Mouse (Mus musculus): ENCODE measurements around the gene Dbndd1. TPM values are rescaled to one million over a fixed set of nuclear protein-coding genes. Genes with fewer than 3 reads are reported as not detected.
"Not testable (repeated sequence)": the region's sequence is repeated elsewhere in the genome, so short reads cannot be mapped to it uniquely, and the experiment has no call there.

Gene Dbndd1
- polyA plus RNA-seq (2015; fragmentation: Nextera tagmentation; extraction: Ambion mirVana), result 12.8 and 13.4 TPM in 2 replicates

DNA sequence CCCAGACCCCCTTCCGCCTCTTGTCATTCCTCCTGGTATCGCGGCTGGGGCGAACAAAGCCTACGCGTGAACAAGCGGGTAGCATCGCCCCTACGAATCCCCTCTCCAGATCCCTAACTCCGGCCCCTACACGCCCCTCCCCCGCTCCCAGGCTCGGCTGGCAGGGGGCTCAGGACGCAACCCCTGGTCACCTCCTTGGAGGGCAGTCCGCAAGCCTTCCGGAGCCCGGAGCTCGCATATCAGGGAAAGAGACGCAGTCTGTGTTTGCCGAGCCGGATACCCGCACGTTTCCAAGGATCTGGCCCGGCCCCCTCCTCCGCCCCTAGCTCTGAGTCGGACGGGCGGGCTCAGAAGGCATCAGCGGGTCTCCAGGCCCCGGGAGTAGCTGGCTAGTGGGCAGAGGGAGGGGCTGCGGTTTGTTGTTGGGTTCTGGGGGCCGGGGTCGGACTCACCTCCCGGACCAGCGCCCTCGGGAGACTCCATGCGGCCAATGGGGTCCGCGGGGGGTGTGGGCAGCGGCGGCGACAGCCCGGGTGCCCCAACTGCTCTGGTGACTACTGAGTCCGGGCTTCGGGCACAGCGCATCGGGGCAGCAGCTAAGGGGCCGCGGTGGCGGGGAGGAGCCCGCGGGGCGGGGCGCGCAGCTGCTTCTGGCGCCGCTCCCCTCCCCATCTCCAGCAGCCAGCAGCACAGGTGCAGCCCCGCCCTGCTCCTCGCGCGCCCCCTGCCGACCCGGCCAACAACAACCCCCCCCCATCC lies at the start of gene Dbndd1:
TSS of gene Dbndd1 (minus strand) at position 683 of the 759 bp plus-strand sequence.
- under 1% methylated on average over 62 of the region's 63 CpGs for WGBS
- H3K9me3 ChIP-seq, result no peaks in the 10 kb centered on the region
- H3K27ac ChIP-seq, result no peak within 1 kb of the TSS; the same call in 1 of the 2 replicates
- peak; percentile 45; the same call in 1 of the 2 replicates for ATAC-seq (ENCODE audit: low FRiP score, low read depth)
- peak within 1 kb of the TSS; percentile 74 for H3K4me3 ChIP-seq
- H3K27me3 ChIP-seq, result peaks cover 43% of the 10 kb centered on the region
- peaks cover 2% of the 10 kb centered on the region; the same call in 1 of the 2 replicates for H3K36me3 ChIP-seq
- peaks cover 29% of the 10 kb centered on the region for H3K4me1 ChIP-seq
- H3K4me2 ChIP-seq (replicated peaks), result peak within 1 kb of the TSS; percentile 95
- peak within 1 kb of the TSS; percentile 78 for H3K9ac ChIP-seq

DNA sequence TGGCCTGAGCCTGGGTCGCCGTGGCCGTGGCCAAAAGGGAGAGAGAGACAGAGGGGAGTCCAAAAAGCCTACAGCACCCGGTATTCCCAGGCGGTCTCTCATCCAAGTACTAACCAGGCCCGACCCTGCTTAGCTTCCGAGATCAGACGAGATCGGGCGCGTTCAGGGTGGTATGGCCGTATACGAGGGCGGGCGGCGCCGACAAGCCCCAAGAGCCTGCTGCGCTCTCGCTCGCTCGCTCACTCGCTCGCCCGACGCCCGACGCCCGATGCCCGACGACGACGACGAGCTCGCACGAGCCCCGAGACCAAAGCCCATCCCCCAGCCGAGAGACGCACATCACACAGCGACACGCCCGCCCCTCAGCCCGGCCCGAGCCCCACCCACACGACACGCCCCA lies 49.0 kb upstream of the Dbndd1 start:
- not testable (repeated sequence) for H3K4me2 ChIP-seq (replicated peaks); H3K9me3 ChIP-seq; H3K4me3 ChIP-seq; H3K9ac ChIP-seq; H3K27me3 ChIP-seq; ATAC-seq (ENCODE audit: low FRiP score, low read depth); H3K27ac ChIP-seq; H3K4me1 ChIP-seq; H3K36me3 ChIP-seq
- WGBS, result no CpG with 5 or more reads among the region's 45 CpGs

DNA sequence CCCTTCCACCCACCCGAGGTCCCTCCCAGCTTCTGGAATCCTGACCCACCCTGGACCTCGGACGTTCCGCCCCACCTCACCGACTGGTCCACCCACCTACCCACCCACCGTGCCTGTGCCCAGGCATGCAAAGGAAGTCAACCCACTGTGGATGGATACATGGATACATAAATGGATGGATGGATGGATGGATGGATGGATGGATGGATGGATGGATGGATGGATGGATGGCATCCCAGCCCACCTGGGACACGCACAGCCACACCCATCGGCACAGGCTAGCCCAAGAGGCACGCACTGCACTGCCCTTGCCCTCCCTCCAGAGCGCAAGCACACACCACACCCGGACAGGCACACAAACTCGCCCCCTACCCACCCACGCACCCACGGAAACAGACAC lies 22.4 kb upstream of the Dbndd1 start:
- H3K4me2 ChIP-seq (replicated peaks); H3K9me3 ChIP-seq; H3K4me1 ChIP-seq; H3K27ac ChIP-seq; ATAC-seq (ENCODE audit: low FRiP score, low read depth); H3K9ac ChIP-seq; H3K4me3 ChIP-seq: not testable (repeated sequence)
- Histone ChIP-seq H3K27me3 (peaks cover 14% of the 10 kb centered on the region), H3K36me3 (peaks cover 44% of the 10 kb centered on the region)
- WGBS, result 69% methylated on average over 6 of the region's 14 CpGs

DNA sequence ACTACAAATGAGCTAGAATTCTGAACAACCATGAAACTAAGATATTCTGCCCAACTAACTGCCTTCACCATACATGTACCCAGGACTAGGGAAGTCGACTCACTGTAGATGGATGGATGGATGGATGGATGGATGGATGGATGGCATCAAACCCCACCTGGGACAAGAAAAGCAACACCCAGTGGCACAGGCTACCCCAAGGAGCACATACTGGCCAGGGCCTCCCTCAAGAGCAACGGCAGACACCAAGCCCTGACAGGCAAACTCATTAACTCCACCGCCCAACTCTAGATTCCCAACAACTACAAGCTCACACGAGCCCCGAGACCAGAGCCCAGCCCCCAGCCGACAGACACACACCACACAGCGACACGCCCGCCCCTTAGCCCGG lies 21.7 kb upstream of the Dbndd1 start:
- no peak overlapping the region for H3K4me2 ChIP-seq (replicated peaks)
- WGBS, result 28% methylated on average over 5 of the region's 10 CpGs
- no peak for ATAC-seq (ENCODE audit: low FRiP score, low read depth)
- H3K27me3 ChIP-seq, result peaks cover 14% of the 10 kb centered on the region
- H3K9ac ChIP-seq, result no peak overlapping the region
- H3K4me3 ChIP-seq, result no peak overlapping the region
- no peaks in the 10 kb centered on the region for H3K4me1 ChIP-seq
- H3K9me3 ChIP-seq, result no peaks in the 10 kb centered on the region
- H3K36me3 ChIP-seq, result peaks cover 51% of the 10 kb centered on the region
- no peak overlapping the region for H3K27ac ChIP-seq

DNA sequence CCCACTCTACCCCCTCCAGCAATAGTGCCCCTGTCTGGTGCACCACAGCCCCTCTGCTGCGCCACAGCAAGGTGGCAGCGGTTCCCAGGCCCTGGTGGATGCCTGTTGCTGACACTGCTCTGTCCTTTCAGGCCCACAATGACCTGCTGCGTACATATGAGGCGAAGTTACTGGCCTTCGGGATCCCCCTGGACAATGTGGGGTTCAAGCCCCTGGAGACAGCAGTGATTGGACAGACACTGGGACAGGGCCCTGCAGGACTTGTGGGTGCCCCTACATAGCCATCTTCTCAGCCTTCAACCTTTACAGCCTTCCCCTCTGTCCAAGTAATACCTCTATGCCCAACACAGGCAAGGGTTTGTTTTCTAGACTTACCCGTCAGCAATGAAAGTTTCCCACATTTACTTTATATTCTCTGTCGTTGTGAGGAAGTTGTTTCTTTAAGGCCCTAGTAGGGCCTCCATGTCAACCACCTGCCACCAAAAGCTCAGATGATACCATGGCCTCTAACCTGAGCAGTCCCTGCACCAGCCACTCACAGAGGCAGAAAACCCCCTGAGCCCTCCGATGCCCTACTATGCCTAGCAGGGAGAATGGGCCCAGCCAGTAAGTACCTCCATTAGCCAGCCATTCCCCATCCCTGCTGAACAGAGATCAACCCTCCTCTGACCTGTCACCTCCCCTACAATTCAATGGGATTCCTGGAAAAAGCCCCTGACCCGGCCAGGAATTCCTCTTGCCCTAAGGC lies 21.2 kb upstream of the Dbndd1 start:
- ATAC-seq (ENCODE audit: low FRiP score, low read depth), result no peak
- Histone ChIP-seq H3K4me1 (no peaks in the 10 kb centered on the region), H3K4me3 (no peak overlapping the region), H3K9ac (no peak overlapping the region), H3K27me3 (peaks cover 14% of the 10 kb centered on the region), H3K36me3 (peaks cover 56% of the 10 kb centered on the region), H3K4me2 (replicated peaks) (no peak overlapping the region), H3K27ac (no peak overlapping the region), H3K9me3 (no peaks in the 10 kb centered on the region)
- 84% methylated on average over 9 of the region's 9 CpGs for WGBS

DNA sequence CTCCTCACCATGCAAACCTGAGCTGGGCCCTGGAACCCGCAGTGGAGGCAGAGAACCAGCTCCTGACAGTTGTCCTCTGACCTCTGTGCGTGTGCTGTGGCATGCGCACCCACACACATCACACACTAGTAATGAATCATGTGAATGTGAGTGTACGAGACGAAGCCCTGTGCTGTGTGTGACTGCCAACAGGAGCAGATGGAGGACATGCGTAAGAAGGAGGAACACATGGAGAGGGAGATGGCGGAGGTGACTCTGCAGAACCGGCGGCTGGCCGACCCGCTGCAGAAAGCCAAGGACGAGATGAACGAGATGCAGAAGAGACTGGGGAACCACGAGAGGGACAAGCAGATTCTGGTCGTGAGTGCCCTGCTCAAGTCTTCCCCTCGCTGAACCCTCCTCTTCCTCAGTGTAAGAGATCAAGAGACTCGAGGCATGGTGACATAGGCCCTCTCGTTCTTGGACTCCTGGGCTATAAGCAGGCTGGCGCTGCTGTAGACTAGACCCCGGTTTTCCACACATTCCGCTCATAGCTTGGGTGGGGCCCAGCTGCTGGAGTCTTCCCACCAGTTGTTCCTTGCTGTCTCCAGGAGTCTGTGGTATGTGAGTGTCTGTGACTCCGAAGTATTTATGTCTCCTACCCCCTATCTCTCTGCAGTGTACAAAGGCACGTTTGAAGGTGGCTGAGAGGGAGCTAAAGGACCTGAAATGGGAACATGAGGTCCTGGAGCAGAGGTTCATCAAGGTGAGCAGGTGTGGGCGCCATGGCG lies 12.6 kb upstream of the Dbndd1 start:
- H3K9me3 ChIP-seq, result no peaks in the 10 kb centered on the region
- 87% methylated on average over 25 of the region's 25 CpGs for WGBS
- no peak overlapping the region for H3K4me2 ChIP-seq (replicated peaks)
- peaks cover 100% of the 10 kb centered on the region for H3K36me3 ChIP-seq
- no peak for ATAC-seq (ENCODE audit: low FRiP score, low read depth)
- H3K9ac ChIP-seq, result no peak overlapping the region
- no peaks in the 10 kb centered on the region for H3K4me1 ChIP-seq
- H3K27ac ChIP-seq, result no peak overlapping the region
- H3K27me3 ChIP-seq, result no peaks in the 10 kb centered on the region
- no peak overlapping the region for H3K4me3 ChIP-seq

DNA sequence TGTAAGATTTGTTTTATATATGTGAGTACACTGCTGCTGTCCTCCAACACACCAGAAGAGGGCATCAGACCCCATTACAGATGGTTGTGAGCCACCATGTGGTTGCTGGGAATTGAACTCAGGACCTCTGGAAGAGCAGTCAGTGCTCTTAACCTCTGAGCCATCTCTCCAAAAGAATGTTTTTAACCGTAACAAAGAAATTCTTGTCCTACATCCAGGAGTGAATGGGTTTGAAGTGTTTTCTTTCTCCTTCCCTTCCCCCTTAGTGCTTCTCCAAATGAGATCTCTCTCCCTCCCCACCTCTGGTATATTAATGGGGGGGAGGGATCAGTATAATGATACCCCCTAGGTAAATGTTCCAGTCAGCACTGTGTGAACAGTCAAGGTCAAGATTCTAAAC lies 4.8 kb upstream of the Dbndd1 start:
- not testable (repeated sequence) for ATAC-seq (ENCODE audit: low FRiP score, low read depth)

DNA sequence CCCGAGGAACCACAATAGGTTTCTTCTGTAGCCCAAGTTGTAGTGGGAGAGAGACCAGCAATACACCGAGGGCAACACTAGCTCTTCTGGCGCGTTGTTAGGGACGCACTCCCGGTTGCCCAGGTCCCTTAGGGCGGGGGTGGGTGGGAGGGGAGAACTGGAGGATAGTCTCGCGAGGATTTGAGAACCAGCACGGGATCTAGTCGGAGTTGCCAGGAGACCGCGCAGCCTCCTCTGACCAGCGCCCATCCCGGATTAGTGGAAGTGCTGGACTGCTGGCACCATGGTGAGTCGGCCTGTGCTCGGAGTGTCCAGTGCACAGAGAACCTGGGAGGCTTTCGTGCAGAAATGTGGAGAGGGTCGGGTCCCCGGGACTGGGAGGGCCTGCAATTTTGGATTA lies 3.4 kb upstream of the Dbndd1 start, which contains the start of gene Gas8:
TSS of gene Gas8 (plus strand) at position 168 of the 400 bp plus-strand sequence.
- Histone ChIP-seq H3K27ac (no peak within 1 kb of the TSS), H3K9ac (peak within 1 kb of the TSS; percentile 87), H3K4me3 (peak within 1 kb of the TSS; percentile 77), H3K4me2 (replicated peaks) (peak within 1 kb of the TSS; percentile 94), H3K27me3 (peaks cover 29% of the 10 kb centered on the region), H3K36me3 (peaks cover 30% of the 10 kb centered on the region), H3K4me1 (peaks cover 22% of the 10 kb centered on the region), H3K9me3 (no peaks in the 10 kb centered on the region)
- ATAC-seq (ENCODE audit: low FRiP score, low read depth), result peak; percentile 89
- WGBS, result under 1% methylated on average over 20 of the region's 20 CpGs

More for the DNA sequence above, 4.8 kb upstream of the Dbndd1 start:
- H3K4me3 ChIP-seq; H3K9me3 ChIP-seq; H3K4me2 ChIP-seq (replicated peaks); H3K27ac ChIP-seq; H3K9ac ChIP-seq: not testable (repeated sequence)
- H3K27me3 ChIP-seq, result peaks cover 20% of the 10 kb centered on the region
- 95% methylated on average over 1 of the region's 1 CpGs for WGBS
- H3K4me1 ChIP-seq, result peaks cover 13% of the 10 kb centered on the region
- peaks cover 44% of the 10 kb centered on the region for H3K36me3 ChIP-seq

DNA sequence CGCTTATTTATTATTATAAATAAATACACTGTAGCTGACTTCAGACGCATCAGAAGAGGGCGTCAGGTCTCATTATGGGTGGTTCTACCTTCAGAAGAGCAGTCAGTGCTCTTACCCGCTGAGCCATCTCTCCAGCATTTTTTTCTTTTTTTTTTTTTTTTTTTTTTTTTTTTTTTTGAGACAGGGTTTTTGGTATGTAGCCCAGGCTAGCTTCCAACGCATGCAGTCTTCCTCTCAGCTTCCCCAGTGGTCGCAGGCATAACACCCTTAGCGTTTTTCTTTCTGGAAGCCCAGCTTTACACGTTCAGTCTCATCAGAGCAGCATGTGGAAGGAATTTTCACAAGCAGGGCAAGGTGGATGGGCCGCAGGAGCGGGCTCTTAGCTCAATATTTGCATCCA lies 2.9 kb upstream of the Dbndd1 start:
- Histone ChIP-seq H3K9me3 (no peaks in the 10 kb centered on the region), H3K4me2 (replicated peaks) (peak overlapping the region; percentile 94), H3K27ac (no peak overlapping the region), H3K4me3 (peak overlapping the region; percentile 77), H3K9ac (no peak overlapping the region), H3K36me3 (peaks cover 25% of the 10 kb centered on the region), H3K4me1 (peaks cover 27% of the 10 kb centered on the region), H3K27me3 (peaks cover 34% of the 10 kb centered on the region)
- ATAC-seq (ENCODE audit: low FRiP score, low read depth), result no peak
- 33% methylated on average over 10 of the region's 10 CpGs for WGBS

DNA sequence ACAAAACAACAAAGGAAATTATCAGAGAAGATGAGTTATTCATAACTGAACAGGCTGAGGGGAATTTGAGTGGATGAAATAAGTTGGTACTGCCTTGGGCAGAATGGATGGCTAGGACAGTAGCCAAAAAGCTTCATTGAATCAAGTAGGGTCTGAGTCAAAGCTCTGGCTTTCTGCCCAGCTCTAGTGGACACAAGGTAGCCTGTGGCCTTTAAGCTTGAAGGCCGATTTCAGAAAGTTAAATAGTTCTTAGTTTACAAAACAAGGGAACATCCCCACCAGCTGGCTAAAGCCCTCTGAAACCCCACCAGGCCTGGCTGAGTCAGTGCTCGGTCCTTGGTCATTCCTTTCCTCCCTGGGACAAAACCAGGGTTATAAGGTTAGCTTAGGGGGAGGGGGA lies 1.3 kb upstream of the Dbndd1 start:
- Histone ChIP-seq H3K4me2 (replicated peaks) (no peak overlapping the region), H3K36me3 (peaks cover 12% of the 10 kb centered on the region), H3K27ac (no peak overlapping the region), H3K4me1 (peaks cover 29% of the 10 kb centered on the region), H3K27me3 (peaks cover 43% of the 10 kb centered on the region), H3K4me3 (no peak overlapping the region), H3K9ac (no peak overlapping the region), H3K9me3 (no peaks in the 10 kb centered on the region)
- 37% methylated on average over 2 of the region's 2 CpGs for WGBS
- no peak for ATAC-seq (ENCODE audit: low FRiP score, low read depth)

DNA sequence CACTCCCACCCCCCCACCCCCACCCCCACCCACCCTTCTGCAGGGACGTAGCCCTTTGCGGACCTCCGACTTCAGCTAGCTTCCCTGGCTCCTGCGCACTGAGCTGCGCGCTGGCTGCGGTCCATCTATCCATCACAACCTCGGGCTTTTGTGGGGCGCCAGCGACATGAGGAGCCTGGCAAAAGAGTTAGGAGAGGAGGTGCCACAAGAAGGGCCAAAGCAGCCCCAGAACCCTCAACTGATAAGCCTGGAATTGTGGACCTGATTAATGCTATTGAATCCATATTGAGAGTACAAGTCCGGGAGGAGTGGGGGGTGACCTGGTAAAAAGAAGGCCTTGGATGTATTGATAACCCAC lies 256 bp upstream of the Dbndd1 start:
- Histone ChIP-seq H3K4me2 (replicated peaks) (peak overlapping the region; percentile 95), H3K4me3 (peak overlapping the region; percentile 74), H3K9ac (no peak overlapping the region), H3K36me3 (peaks cover 4% of the 10 kb centered on the region), H3K27me3 (peaks cover 43% of the 10 kb centered on the region), H3K9me3 (no peaks in the 10 kb centered on the region), H3K27ac (no peak overlapping the region), H3K4me1 (peaks cover 29% of the 10 kb centered on the region)
- 3% methylated on average over 11 of the region's 11 CpGs for WGBS
- 0 out of 2 replicates have a peak, but pooled peaks have one; percentile 3 for ATAC-seq (ENCODE audit: low FRiP score, low read depth)

DNA sequence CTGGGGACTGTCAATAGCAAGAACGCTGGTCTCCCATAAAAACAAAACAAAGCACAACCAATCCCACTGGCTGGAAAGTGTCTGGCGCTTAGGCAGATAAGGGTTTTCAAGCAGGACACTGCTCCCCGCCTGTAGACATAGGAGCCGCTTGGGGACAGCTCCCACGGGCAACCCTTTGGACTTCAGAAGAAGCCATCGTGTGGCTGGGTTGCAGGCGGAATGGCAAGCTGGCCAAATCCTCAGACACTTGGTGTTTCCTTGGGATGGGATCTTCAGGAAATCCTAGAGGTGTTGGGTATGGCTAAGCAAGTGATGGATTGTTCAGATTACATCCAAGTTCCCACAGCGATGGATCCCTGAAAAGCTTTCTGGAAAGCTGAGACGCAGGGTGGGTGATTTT lies 1.1 kb downstream of the Dbndd1 start:
- H3K9ac ChIP-seq, result peak overlapping the region; percentile 78
- WGBS, result 2% methylated on average over 9 of the region's 9 CpGs

More for the DNA sequence above, 1.1 kb downstream of the Dbndd1 start:
- Histone ChIP-seq H3K4me2 (replicated peaks) (peak overlapping the region; percentile 95), H3K4me3 (peak overlapping the region; percentile 74), H3K9me3 (no peaks in the 10 kb centered on the region), H3K27me3 (peaks cover 43% of the 10 kb centered on the region), H3K36me3 (peaks cover 10% of the 10 kb centered on the region), H3K4me1 (peaks cover 23% of the 10 kb centered on the region), H3K27ac (no peak overlapping the region)
- ATAC-seq (ENCODE audit: low FRiP score, low read depth), result no peak

Data from limb, embryonic 13.5 days (tissue).